Mouse (Mus musculus) lung, adult 18-20 months (tissue): ENCODE measurements around the gene Fosl1.
"Not testable (repeated sequence)": the region's sequence is repeated elsewhere in the genome, so short reads cannot be mapped to it uniquely, and the experiment has no call there.

Experiments
- DNase-seq, 2 experiments: peaks; one replicate each; pipeline ENCODE4 v3.0.0; 2022; ENCODE audit warnings: mixed read lengths in 2 of 2

Gene Fosl1

DNA sequence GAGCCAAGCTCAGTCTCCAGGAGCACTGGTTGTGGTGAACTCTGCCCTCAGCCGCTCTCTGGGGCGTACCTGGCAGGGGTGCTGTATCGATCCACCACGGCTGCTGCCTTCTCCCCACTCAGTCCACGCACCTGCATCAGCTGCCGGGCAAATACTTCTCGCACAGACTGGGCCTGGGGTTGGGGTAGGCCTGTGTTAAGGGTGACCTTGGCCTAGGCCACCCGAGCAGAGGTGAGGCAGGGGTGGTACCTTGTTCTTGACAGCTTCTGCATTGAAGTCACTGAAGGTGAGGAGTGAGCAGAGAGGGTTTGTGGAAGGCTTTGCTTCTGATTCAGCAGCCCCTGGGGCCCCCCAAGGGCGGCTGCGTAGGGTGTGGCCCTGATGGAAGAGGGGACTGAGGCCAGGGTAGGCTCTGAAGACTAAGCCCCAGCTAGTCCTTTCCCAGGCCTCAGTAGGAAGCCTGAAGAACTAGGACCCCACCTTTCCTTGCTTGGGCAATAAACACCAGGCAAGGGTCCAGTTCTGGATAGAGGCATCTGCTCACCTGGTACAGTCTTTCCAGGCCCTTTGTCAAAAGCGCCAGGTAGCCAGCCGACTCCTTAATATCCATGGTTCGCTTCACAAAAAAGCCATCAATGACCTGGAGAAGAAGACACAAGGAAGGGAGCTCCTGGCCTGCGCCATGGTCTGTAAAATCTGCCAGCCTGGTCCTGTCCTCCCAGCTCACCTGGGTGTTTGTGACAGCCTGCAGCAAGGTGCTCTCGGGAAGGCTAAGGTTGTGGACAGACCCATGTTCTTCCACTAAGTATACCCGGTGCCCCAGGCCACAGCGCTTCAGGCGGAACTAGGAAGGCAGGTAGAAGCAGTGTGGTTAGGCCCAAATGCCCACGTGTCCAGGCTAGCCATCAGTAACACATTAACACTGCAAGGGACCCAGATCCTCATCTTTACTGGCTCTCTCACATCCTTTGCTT lies 36.3 kb downstream of the Fosl1 start:
- no peak for DNase-seq

GRCm38 (mm10) chr19:5484496-5484895 lies 37.1 kb downstream of the Fosl1 start:
- no peak for DNase-seq

GRCm38 (mm10) chr19:5485371-5485770 lies 38.0 kb downstream of the Fosl1 start:
- DNase-seq, result no peak

- no peak for DNase-seq
These were observed 38.5 kb downstream of the Fosl1 start for GRCm38 (mm10) chr19:5485821-5486220.

GRCm38 (mm10) chr19:5486286-5486685 lies 38.9 kb downstream of the Fosl1 start:
- peak; percentile 75 to 79 for DNase-seq

GRCm38 (mm10) chr19:5486771-5487170 lies 39.4 kb downstream of the Fosl1 start:
- DNase-seq, result no peak

GRCm38 (mm10) chr19:5487768-5488550 lies 40.6 kb downstream of the Fosl1 start, which contains the start of gene Mus81:
Gene Mus81, minus strand, starts transcription at chr19:5488402.
- peak; percentile 97 to 98 for DNase-seq

GRCm38 (mm10) chr19:5488878-5489571 lies 41.7 kb downstream of the Fosl1 start:
- DNase-seq, result peak; percentile 98 to 99

DNA sequence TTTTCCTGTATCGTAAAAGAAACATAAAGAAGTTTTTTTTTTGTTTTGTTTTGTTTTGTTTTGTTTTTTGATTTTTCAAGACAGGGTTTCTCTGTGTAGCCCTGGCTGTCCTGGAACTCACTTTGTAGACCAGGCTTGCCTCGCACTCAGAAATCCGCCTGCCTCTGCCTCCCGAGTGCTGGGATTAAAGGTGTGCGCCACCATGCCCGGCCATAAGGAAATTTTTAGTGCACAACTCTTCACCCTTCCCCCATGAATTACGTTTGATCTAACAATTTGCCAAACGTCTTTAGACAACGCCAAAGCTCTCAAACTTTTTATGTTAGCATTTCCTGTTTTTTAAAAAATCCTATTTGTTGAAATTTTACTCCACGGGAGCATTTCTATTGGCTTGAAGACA lies 42.4 kb downstream of the Fosl1 start:
- DNase-seq, result not testable (repeated sequence)

DNA sequence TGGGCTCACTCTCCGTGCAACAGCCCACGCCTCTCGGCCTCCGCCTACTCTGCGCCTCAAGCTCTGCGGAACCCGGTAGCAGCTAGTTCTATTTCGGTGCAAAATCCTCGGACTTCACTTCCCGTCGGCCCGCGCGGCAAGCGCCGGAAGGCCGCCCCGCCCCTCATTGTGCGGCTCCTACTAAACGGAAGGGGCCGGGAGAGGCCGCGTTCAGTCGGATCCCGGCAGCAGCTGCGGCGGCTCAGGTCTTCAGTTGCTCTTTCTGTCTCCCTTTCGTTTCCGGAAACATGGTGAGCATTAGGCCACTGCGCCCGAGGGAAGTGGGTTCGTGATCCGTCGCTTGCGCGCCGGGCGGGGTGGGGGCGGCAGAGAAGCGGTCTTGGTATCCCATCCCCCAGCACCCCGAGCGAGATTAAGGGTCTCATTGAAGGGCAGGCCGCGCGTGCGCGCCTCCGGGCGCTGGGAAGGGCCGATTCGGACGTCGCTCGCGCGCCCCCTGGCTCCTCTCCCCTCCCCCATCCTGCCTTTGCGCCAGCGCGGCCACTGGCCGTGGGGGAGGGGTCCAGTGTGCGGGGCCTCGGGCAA lies 43.1 kb downstream of the Fosl1 start, which contains the start of gene Cfl1:
Gene Cfl1 (plus strand): TSS at position 143 of the 585 bp plus-strand sequence.
- peak; percentile 96 to 97 for DNase-seq

- peak; percentile 87 to 89 for DNase-seq
These were observed 43.8 kb downstream of the Fosl1 start for GRCm38 (mm10) chr19:5490898-5491708.

- DNase-seq, result no peak
These were observed 45.3 kb downstream of the Fosl1 start for GRCm38 (mm10) chr19:5492641-5493040.

- not testable (repeated sequence) for DNase-seq
These were observed 46.0 kb downstream of the Fosl1 start for GRCm38 (mm10) chr19:5493301-5493721.

GRCm38 (mm10) chr19:5494314-5494713 lies 47.0 kb downstream of the Fosl1 start:
- DNase-seq, result no peak

GRCm38 (mm10) chr19:5495353-5496051 lies 48.2 kb downstream of the Fosl1 start:
- no peak for DNase-seq

DNA sequence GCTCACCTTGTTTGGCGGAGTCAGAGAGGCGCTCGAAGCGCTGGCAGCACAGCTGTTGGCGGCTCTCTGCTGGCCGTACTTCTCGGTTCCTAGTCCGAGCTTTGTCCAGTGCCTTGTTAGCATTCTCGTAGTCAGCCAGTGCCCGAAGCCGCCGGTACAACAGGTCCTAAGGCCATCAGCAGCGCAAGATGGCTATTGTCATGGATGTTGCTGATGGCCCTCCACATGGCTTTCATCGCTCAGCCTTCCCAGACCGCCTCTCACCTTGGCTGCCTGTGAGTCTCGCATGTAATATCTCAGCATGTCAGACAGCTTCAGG lies 48.7 kb downstream of the Fosl1 start:
- DNase-seq, result no peak

DNA sequence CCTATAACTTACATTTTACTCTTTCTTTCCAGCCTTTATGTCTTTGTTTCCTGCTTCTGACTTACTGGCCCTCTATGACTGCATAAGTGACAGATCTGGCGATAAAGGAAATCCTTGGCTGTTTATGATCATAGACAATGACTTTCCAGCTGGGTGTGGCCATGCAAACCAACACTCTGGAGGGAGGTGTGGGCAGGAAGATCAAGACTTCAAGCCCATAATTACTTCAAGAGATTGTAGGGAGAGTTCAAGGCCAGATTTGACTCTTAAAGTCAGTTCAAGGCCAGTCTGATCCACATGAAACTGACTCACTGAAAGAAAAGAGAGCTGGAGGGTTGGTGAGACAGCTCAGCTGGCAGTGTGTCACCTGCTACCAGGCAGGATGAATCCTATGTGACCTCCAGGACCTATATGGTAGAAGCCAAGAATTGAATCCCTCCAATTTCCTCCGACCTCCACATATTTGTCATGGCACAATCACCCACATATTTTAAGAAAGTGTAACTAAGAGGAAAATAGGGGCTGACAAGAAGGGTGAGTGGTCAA lies 53.1 kb downstream of the Fosl1 start:
- DNase-seq, result no peak

GRCm38 (mm10) chr19:5503687-5504086 lies 56.3 kb downstream of the Fosl1 start, which contains the start of gene 1700020D05Rik:
Gene 1700020D05Rik, minus strand, starts transcription at chr19:5503787.
- no peak for DNase-seq
